Mouse (Mus musculus) testis, adult 2 months (tissue): ENCODE results near the gene Slc47a1.

Source experiments
- CTCF ChIP-seq: fragments of 200-500 bp; IDR thresholded peaks from 2 replicates; pipeline ENCODE4 v1.5.1; 2012; ENCODE audit warnings: low read depth, mild to moderate bottlenecking, inconsistent platforms, low read length, moderate library complexity; ENCODE audit not compliant: control insufficient read depth, insufficient read depth, insufficient replicate concordance
- POLR2A ChIP-seq: fragments of 200-500 bp; IDR thresholded peaks from 2 replicates; pipeline ENCODE4 v1.6.1; 2012; ENCODE audit warnings: low read depth, mild to moderate bottlenecking, inconsistent platforms, low read length, moderate library complexity; ENCODE audit not compliant: control insufficient read depth

GRCm38 (mm10) chr11:61415444-61415843 is 37.3 kb upstream of the Slc47a1 start:
- TF ChIP-seq POLR2A (no peak), CTCF (no peak)
